15 mouse cellular contexts compared by ENCODE assay signal in the genomic region with DNA sequence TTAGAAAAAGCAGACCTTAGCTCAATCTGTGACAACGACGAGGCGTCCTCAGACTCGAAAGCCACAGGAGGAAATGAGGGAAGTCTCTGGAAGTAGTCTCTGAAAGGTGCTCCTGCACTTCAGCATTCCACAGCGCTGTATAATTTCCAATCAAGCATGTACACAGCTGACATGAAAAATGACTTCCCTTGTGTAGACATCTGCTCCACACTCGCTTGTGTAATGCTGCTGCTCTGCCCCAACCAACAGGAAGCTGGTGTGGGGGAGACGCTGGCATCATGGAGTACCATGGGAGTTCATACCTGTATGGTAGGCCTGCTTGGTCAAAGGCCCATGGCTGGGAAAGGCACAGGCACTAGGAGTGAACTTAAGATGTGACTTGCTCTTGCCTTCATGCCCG.
DNase-seq lines count a peak whose midpoint lies in the region; ATAC-seq and TF ChIP-seq lines count a peak whose summit lies in the region.
"Had no signal": no experiment of that assay in that cellular context is flagged by ENCODE, and none has a peak within 500 bp of the region (broad histone marks: within the 10 kb centered on the region; RNA-seq: fewer than 3 reads in every experiment).

No protein-coding gene starts in this region.

- DNase-seq in lung, embryonic 14.5 days: peak; percentile 60
- no peak for DNase-seq in lung, postnatal 25 days (ENCODE audit: low spot score)
- DNase-seq in limb, embryonic 10.5 days (ENCODE audit: low spot score): no peak
- DNase-seq in mesoderm, embryonic 11.5 days (ENCODE audit: low read depth, low spot score): peak; percentile 19
- no peak for DNase-seq in MN1 (ENCODE audit: low spot score)
- DNase-seq in right cerebral cortex, postnatal 10 days (ENCODE audit: low spot score in 2 of 2): no peak
- DNase-seq: cerebellum, postnatal 36 days; liver, postnatal 0 days; right cerebral cortex, postnatal 25 days had no signal

- H3K27ac ChIP-seq in hindbrain, embryonic 15.5 days (replicated peaks): no peak overlapping the region; the same call in 1 of the 2 replicates
- no peak overlapping the region for H3K27ac ChIP-seq in hindbrain, embryonic 13.5 days
- no peak overlapping the region for H3K27ac ChIP-seq in lung, embryonic 14.5 days (ENCODE audit: low read depth)
- H3K27ac ChIP-seq in limb, embryonic 10.5 days: peak overlapping the region; percentile 47; the same call in 1 of the 2 replicates
- H3K27ac ChIP-seq: heart, embryonic 15.5 days; hindbrain, embryonic 14.5 days; limb, embryonic 13.5 days; midbrain, embryonic 13.5 days had no signal

- H3K4me1 ChIP-seq in hindbrain, embryonic 15.5 days (replicated peaks): peaks cover 5% of the 10 kb centered on the region
- H3K4me1 ChIP-seq in hindbrain, embryonic 13.5 days (replicated peaks): peaks cover 14% of the 10 kb centered on the region
- H3K4me1 ChIP-seq in lung, embryonic 14.5 days (ENCODE audit: insufficient read depth): 0 out of 2 replicates have a peak, but pooled peaks cover 6% of the 10 kb centered on the region
- H3K4me1 ChIP-seq in limb, embryonic 10.5 days: peaks cover 31% of the 10 kb centered on the region

- no peaks in the 10 kb centered on the region for H3K36me3 ChIP-seq in hindbrain, embryonic 15.5 days
- no peaks in the 10 kb centered on the region for H3K36me3 ChIP-seq in hindbrain, embryonic 13.5 days
- no peaks in the 10 kb centered on the region for H3K36me3 ChIP-seq in lung, embryonic 14.5 days (ENCODE audit: insufficient read depth)
- no peaks in the 10 kb centered on the region for H3K36me3 ChIP-seq in limb, embryonic 10.5 days
- H3K36me3 ChIP-seq: heart, embryonic 15.5 days; limb, embryonic 13.5 days; midbrain, embryonic 13.5 days had no signal

- H3K9me3 ChIP-seq in hindbrain, embryonic 15.5 days: no peaks in the 10 kb centered on the region
- no peaks in the 10 kb centered on the region for H3K9me3 ChIP-seq in hindbrain, embryonic 13.5 days
- H3K9me3 ChIP-seq in lung, embryonic 14.5 days (ENCODE audit: low read depth, low read length): no peaks in the 10 kb centered on the region
- no peaks in the 10 kb centered on the region for H3K9me3 ChIP-seq in limb, embryonic 10.5 days (replicated peaks)
- H3K9me3 ChIP-seq: heart, embryonic 15.5 days; midbrain, embryonic 13.5 days had no signal

- no peaks in the 10 kb centered on the region for H3K27me3 ChIP-seq in hindbrain, embryonic 15.5 days
- H3K27me3 ChIP-seq in hindbrain, embryonic 13.5 days: no peaks in the 10 kb centered on the region
- H3K27me3 ChIP-seq in lung, embryonic 14.5 days (ENCODE audit: insufficient read depth, low read length): no peaks in the 10 kb centered on the region
- no peaks in the 10 kb centered on the region for H3K27me3 ChIP-seq in limb, embryonic 10.5 days (ENCODE audit: low read depth, poor library complexity, severe bottlenecking)
- H3K27me3 ChIP-seq: heart, embryonic 15.5 days; limb, embryonic 13.5 days; midbrain, embryonic 13.5 days had no signal

- no peak overlapping the region for H3K4me3 ChIP-seq in hindbrain, embryonic 15.5 days
- no peak overlapping the region for H3K4me3 ChIP-seq in hindbrain, embryonic 13.5 days
- no peak overlapping the region for H3K4me3 ChIP-seq in lung, embryonic 14.5 days (ENCODE audit: low read depth, low read length)
- H3K4me3 ChIP-seq in limb, embryonic 10.5 days: no peak overlapping the region
- H3K4me3 ChIP-seq: heart, embryonic 15.5 days; limb, embryonic 13.5 days; midbrain, embryonic 13.5 days had no signal

- no peak overlapping the region for H3K4me2 ChIP-seq in hindbrain, embryonic 15.5 days
- H3K4me2 ChIP-seq in hindbrain, embryonic 13.5 days: no peak overlapping the region
- no peak overlapping the region for H3K4me2 ChIP-seq in lung, embryonic 14.5 days
- H3K4me2 ChIP-seq: heart, embryonic 15.5 days; hindbrain, embryonic 14.5 days; limb, embryonic 13.5 days; midbrain, embryonic 13.5 days had no signal

- TF ChIP-seq CTCF in lung, embryonic 14.5 days (IDR thresholded peaks at IDR 0.05; ENCODE audit: low read depth): no peak

- no peak overlapping the region for H3K9ac ChIP-seq in hindbrain, embryonic 15.5 days
- H3K9ac ChIP-seq in hindbrain, embryonic 13.5 days: no peak overlapping the region
- H3K9ac ChIP-seq in lung, embryonic 14.5 days: no peak overlapping the region
- H3K9ac ChIP-seq: heart, embryonic 15.5 days; hindbrain, embryonic 14.5 days; limb, embryonic 13.5 days; liver, postnatal 0 days; midbrain, embryonic 13.5 days had no signal

- ATAC-seq in hindbrain, embryonic 15.5 days (ENCODE audit: low FRiP score, low read depth): 0 out of 2 replicates have a peak, but pooled peaks have one; percentile 40
- ATAC-seq in hindbrain, embryonic 13.5 days (ENCODE audit: low FRiP score): no peak
- ATAC-seq in lung, embryonic 14.5 days (ENCODE audit: insufficient read depth): peak; percentile 47; the same call in 1 of the 2 replicates
- ATAC-seq: liver, postnatal 0 days; midbrain, embryonic 13.5 days had no signal

- WGBS in hindbrain, embryonic 15.5 days: 69% methylated on average over 8 of the region's 8 CpGs
- 76% methylated on average over 8 of the region's 8 CpGs for WGBS in hindbrain, embryonic 13.5 days
- WGBS in lung, embryonic 14.5 days: 54% methylated on average over 8 of the region's 8 CpGs
- WGBS in limb, embryonic 10.5 days: 77% methylated on average over 8 of the region's 8 CpGs

Comparison
In these comparisons a context has a peak if more than half of its experiments do, and no peak if none do; other contexts are left out.
1. DNase-seq: peak in lung, embryonic 14.5 days (single experiment) and mesoderm, embryonic 11.5 days (single experiment); none in lung, postnatal 25 days (single experiment), limb, embryonic 10.5 days (single experiment), MN1 (single experiment) and right cerebral cortex, postnatal 10 days (0 of 2).